Mouse (Mus musculus): Measurements from ENCODE around the gene Svep1.

GRCm38 (mm10) chr4:58032714-58033113 lies 173.9 kb downstream of the Svep1 start:
- TF ChIP-seq CTCF (IDR thresholded peaks at IDR 0.05; ENCODE audit: low read depth) (no peak), EP300 (IDR thresholded peaks at IDR 0.05; ENCODE audit: low read depth) (no peak)

All from liver, embryonic 14.5 days (tissue).